Mouse (Mus musculus) liver, adult 2 months (tissue): ENCODE measurements around the gene Fam50a.

ENCODE experiments used
- CTCF ChIP-seq: fragments of 200-500 bp; IDR thresholded peaks from 2 replicates; pipeline ENCODE4 v1.5.1; 2011; ENCODE audit warnings: low read depth, low read length, control low read depth
- POLR2A ChIP-seq: fragments of 200-500 bp; IDR thresholded peaks from 2 replicates; pipeline ENCODE4 v1.6.1; 2011; ENCODE audit warnings: low read length, control low read depth; ENCODE audit not compliant: insufficient read depth; ENCODE audit errors: extremely low read depth

GRCm38 (mm10) chrX:74304867-74305700 lies 7.7 kb upstream of the Fam50a start, which contains the start of gene Gdi1:
- TF ChIP-seq CTCF (peak; percentile 12; the same call in 1 of the 2 replicates), POLR2A (peak; percentile 61; the same call in 1 of the 2 replicates)
